Mouse (Mus musculus): ENCODE results near the gene Ccdc162. TPM values are rescaled to one million over a fixed set of nuclear protein-coding genes. Genes with fewer than 3 reads are reported as not detected.

The Ccdc162 gene
- polyA plus RNA-seq, 1 experiment from 2014 or later = 0.70 TPM

DNA sequence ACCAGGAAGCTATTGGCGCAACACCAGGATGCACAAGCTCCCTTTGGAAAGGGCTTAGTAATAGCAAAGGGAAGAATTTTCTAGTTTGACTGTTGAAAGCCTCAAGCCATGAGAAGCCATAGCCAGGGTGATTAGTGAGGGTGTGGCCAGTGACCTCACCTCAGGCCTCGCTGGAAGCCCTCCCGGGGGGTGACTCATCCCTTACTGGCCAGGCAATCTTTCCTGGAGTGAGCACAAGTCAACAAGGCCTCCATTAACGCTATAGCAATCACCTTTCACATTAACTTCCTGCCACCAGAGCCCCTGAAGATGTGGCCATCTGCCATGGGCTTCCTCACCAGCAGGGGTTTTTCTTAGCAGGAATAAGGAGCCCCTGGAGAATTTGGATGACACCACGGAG, 151.3 kb downstream of the Ccdc162 start:
- Histone ChIP-seq H3K4me2 (replicated peaks) (no peak overlapping the region), H3K36me3 (no peaks in the 10 kb centered on the region), H3K9me3 (0 out of 2 replicates have a peak, but pooled peaks cover 3% of the 10 kb centered on the region), H3K4me3 (replicated peaks) (no peak overlapping the region), H3K27me3 (no peaks in the 10 kb centered on the region), H3K4me1 (replicated peaks) (no peaks in the 10 kb centered on the region), H3K9ac (replicated peaks) (no peak overlapping the region), H3K27ac (no peak overlapping the region)
- ATAC-seq = no peak
- WGBS = 48% methylated on average over 5 of the region's 5 CpGs

DNA sequence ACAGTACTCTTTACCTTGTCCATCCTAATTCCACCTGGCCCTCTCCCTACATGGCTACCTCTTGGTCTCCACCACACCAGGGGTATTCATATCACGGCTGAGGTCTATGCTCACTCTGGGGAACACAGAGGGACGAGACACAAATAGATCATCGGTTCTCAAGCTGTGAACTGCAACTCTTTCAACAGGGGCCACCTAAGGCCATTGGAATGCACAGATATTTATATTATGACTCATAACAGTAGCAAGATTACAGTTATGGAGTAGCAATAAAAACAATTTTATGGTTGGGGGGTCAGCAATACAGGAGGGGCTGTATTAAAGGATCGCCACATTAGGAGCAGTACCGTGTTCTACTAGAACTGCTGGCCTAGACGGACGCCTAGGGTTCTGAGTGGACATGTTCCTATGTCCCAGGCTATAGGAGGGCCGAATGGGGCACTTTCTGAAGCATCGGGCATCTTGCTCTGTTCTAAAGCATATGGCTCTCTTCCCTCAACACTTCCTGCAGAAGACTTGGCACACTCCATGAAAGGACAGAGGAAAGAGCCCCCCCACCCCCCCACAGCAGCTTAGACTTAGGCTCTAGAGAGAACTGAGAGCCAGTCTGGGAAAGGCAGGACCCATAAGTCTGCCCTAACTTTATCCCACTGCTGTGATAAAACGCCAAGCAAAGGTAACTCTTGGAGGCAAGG, 154.6 kb downstream of the Ccdc162 start:
- 0 out of 2 replicates have a peak, but pooled peaks cover 4% of the 10 kb centered on the region for H3K9me3 ChIP-seq
- no peak overlapping the region for H3K4me3 ChIP-seq (replicated peaks)
- 94% methylated on average over 10 of the region's 10 CpGs for WGBS
- H3K36me3 ChIP-seq = no peaks in the 10 kb centered on the region
- H3K9ac ChIP-seq (replicated peaks) = no peak overlapping the region
- no peak overlapping the region for H3K27ac ChIP-seq
- no peaks in the 10 kb centered on the region for H3K4me1 ChIP-seq (replicated peaks)
- H3K27me3 ChIP-seq = no peaks in the 10 kb centered on the region
- no peak overlapping the region for H3K4me2 ChIP-seq (replicated peaks)
- no peak for ATAC-seq

DNA sequence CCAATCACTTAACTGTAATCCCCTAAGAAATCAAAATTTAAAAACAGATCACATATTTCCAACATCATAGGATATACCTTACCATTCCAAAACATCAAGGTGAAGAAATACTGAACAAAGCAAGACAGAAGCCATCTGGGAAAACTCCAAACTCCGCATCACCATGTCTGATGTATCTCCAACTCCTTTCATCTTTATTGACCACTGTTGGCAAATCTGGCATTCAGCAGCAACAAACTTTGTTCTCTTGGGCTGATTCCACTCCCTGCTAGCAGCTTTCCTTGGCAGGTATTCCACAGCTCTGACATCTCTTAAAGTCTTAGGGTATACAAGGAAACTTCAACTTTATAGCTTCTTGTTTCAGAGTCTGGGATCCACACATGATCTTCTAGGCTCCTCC, 158.0 kb downstream of the Ccdc162 start:
- Histone ChIP-seq H3K9ac (replicated peaks) (no peak overlapping the region), H3K4me1 (replicated peaks) (no peaks in the 10 kb centered on the region), H3K9me3 (0 out of 2 replicates have a peak, but pooled peaks cover 4% of the 10 kb centered on the region), H3K27me3 (no peaks in the 10 kb centered on the region), H3K4me3 (replicated peaks) (no peak overlapping the region), H3K27ac (no peak overlapping the region), H3K4me2 (replicated peaks) (no peak overlapping the region), H3K36me3 (no peaks in the 10 kb centered on the region)
- ATAC-seq = no peak
- WGBS = 87% methylated on average over 1 of the region's 1 CpGs

DNA sequence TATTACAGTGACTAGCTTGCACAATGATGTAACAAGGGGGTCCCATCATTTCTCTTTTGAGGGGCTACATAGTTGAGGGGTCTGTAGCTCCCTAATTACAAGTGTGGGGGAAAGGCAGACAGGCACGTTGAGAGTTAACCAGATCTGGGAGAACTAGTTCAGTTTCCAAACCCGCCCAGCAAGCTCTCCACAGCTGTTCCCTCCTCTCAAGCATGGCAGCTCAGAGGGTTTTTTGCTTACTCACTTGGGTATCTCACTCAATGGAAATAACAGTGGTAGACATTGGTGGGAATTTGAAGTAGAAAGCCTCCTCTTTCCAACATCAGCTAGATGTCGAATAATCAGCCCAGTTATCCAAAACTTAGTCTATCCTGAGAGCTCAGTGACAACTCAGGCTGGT, 161.4 kb downstream of the Ccdc162 start:
- ATAC-seq = no peak
- Histone ChIP-seq H3K4me1 (replicated peaks) (peaks cover 10% of the 10 kb centered on the region), H3K27me3 (0 out of 2 replicates have a peak, but pooled peaks cover 4% of the 10 kb centered on the region), H3K4me3 (replicated peaks) (no peak overlapping the region), H3K9ac (replicated peaks) (no peak overlapping the region), H3K9me3 (0 out of 2 replicates have a peak, but pooled peaks cover under 1% of the 10 kb centered on the region), H3K27ac (no peak overlapping the region), H3K4me2 (replicated peaks) (no peak overlapping the region), H3K36me3 (no peaks in the 10 kb centered on the region)
- WGBS = 84% methylated on average over 3 of the region's 3 CpGs

DNA sequence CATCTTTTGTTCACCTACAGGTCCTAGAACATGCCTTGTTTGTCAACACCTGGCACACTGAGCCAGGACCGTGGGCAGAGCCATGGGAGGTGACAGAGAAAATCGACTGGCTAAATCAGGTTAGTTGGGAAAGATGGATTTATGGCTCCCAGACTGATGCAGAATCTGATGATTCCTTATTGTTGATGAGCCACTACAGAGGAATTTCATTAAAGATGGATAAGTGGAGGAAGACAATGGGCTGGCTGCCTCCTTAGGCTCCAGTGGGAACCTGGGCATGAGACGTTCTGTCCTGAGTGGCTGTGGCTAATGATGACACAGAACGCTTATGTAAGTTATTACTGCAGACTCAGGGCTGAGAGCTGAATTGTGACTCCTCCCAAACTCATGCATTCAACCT, 162.7 kb downstream of the Ccdc162 start:
- no peak overlapping the region for H3K27ac ChIP-seq
- WGBS = 76% methylated on average over 4 of the region's 4 CpGs
- H3K4me3 ChIP-seq (replicated peaks) = no peak overlapping the region
- no peak overlapping the region for H3K4me2 ChIP-seq (replicated peaks)
- H3K9ac ChIP-seq (replicated peaks) = no peak overlapping the region
- no peak for ATAC-seq
- H3K27me3 ChIP-seq = 0 out of 2 replicates have a peak, but pooled peaks cover 4% of the 10 kb centered on the region
- no peaks in the 10 kb centered on the region for H3K36me3 ChIP-seq
- H3K4me1 ChIP-seq (replicated peaks) = peaks cover 10% of the 10 kb centered on the region
- H3K9me3 ChIP-seq = peaks cover 6% of the 10 kb centered on the region

DNA sequence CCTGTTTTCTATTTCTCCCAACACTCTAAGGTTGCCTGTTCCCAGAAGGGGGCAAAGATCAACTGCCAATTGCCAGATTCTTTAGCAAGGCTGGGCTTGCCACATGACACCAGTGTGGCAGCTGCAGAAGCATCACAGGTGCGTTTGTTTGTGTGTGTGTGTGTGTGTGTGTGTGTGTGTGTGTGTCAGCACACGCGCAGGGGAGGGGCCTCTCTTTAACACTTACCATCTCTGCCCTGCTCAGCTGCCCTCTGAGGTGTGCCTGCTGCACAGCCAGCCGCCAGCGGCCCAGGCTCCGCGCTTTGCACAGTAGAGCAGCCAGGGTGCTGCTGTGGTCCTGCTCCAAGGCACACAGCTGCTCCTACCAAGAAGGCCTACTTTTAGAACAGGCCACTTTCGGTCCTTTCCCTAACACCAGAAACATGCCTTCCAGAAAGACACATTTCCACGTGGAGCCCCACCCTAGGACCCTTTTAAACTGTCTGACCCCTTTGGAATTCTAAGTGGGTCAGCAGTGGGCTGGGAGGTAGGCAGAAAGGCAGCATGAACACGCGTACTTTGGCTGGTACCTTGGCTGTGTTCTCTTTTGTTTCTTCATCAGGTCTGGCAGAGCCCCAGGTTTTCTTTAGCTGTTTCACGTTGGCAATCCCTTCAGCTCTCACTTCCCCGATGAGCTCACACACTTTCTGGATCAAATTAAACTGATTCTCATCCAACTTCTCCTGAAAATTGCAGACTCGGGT, 163.4 kb downstream of the Ccdc162 start:
- Histone ChIP-seq H3K9me3 (peaks cover 6% of the 10 kb centered on the region), H3K9ac (replicated peaks) (no peak overlapping the region), H3K36me3 (no peaks in the 10 kb centered on the region), H3K4me1 (replicated peaks) (peaks cover 10% of the 10 kb centered on the region), H3K27me3 (0 out of 2 replicates have a peak, but pooled peaks cover 4% of the 10 kb centered on the region), H3K4me3 (replicated peaks) (no peak overlapping the region), H3K4me2 (replicated peaks) (no peak overlapping the region), H3K27ac (no peak overlapping the region; the same call in 1 of the 2 replicates)
- WGBS = 43% methylated on average over 14 of the region's 14 CpGs
- peak; percentile 43; the same call in 1 of the 2 replicates for ATAC-seq

DNA sequence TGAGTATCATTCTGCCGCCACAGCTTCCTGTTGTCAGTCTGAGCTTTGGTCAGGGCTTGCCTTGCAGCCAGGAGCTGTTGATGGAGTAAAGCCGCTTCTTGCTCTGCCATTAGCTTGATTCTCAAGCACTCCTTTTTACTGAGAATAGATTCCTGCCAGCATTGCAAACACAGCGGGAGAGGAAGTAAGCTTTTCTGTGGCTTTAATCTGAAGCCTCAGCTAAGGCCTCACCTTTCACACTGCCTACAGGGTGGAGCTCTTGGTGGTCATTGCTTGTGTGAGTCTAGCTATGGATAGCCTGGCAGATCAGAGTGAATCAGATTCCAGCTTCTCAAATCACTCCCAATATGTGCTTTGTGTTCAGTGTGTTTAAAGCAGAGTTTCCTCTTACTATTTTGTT, 164.1 kb downstream of the Ccdc162 start:
- 0 out of 2 replicates have a peak, but pooled peaks cover 4% of the 10 kb centered on the region for H3K27me3 ChIP-seq

DNA sequence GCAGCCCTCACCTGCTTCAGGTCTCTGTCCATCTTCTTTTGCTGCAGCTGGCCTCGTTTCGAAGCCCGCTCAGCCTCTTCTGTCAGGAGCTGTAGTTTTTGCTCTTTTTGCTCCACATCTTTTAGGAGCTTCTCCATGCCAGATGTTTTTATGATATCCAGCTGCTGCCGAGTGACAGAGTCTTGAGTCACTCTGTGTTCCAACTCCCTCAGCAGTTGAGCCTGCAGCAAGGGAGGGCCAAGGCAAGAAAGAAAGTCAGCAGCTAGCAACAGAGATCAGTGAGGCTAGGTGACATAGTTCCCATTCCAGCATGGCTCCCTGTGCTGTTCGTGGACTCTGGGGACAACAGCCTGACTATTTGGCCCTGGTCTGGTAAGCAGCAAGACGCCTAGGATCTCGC, 165.7 kb downstream of the Ccdc162 start:
- Histone ChIP-seq H3K27me3 (0 out of 2 replicates have a peak, but pooled peaks cover 4% of the 10 kb centered on the region), H3K4me3 (replicated peaks) (no peak overlapping the region), H3K4me1 (replicated peaks) (peaks cover 10% of the 10 kb centered on the region), H3K9me3 (peaks cover 6% of the 10 kb centered on the region), H3K27ac (no peak overlapping the region), H3K4me2 (replicated peaks) (no peak overlapping the region), H3K9ac (replicated peaks) (no peak overlapping the region), H3K36me3 (no peaks in the 10 kb centered on the region)
- no peak for ATAC-seq
- 86% methylated on average over 7 of the region's 7 CpGs for WGBS

More for the DNA sequence above, 164.1 kb downstream of the Ccdc162 start:
- H3K9ac ChIP-seq (replicated peaks) = no peak overlapping the region
- no peak overlapping the region for H3K4me2 ChIP-seq (replicated peaks)
- no peaks in the 10 kb centered on the region for H3K36me3 ChIP-seq
- ATAC-seq = no peak
- H3K27ac ChIP-seq = no peak overlapping the region
- peaks cover 10% of the 10 kb centered on the region for H3K4me1 ChIP-seq (replicated peaks)
- H3K4me3 ChIP-seq (replicated peaks) = no peak overlapping the region
- WGBS = 17% methylated on average over 3 of the region's 3 CpGs
- H3K9me3 ChIP-seq = peaks cover 6% of the 10 kb centered on the region

DNA sequence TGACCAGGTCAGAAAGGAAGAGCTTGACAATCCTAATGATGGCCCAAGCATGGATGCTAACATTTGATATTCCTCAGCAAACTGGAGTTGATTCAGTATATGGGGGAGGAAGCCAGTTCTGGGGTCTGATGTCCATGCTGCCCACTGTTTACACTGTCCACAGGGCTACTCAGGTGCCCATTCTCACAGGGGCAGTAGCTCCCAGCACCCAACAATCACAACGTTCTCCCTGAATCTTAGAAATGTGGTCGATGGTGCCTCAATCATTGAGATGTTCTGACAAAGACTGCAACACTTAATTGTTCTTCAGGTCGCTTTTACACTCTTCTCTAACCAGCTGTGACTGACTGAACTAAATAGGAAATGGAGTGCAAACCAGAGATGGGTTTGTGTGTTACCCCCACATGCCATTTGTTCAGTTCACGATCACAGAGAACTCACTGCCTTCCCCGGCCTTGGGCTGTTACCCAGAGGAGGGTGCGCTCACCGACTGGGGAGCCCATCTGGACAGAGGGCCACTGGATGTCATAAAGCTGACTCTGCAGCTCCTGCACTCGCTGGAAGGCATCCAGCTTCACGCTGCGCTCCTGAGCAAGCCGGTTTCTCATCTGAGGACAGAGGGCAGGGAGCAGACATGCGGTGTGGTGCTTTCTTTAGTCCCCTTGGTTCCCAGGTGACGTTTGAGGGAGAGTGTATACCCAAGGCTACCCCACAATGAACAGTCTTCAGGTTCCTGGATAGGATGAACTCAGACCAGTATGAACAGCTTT, 169.9 kb downstream of the Ccdc162 start:
- Histone ChIP-seq H3K4me1 (replicated peaks) (peaks cover 15% of the 10 kb centered on the region), H3K4me3 (replicated peaks) (no peak overlapping the region), H3K27ac (no peak overlapping the region), H3K4me2 (replicated peaks) (no peak overlapping the region), H3K27me3 (peaks cover 11% of the 10 kb centered on the region; the same call in 1 of the 2 replicates), H3K36me3 (no peaks in the 10 kb centered on the region), H3K9me3 (peaks cover 6% of the 10 kb centered on the region), H3K9ac (replicated peaks) (no peak overlapping the region)
- ATAC-seq = no peak
- 76% methylated on average over 13 of the region's 13 CpGs for whole genome bisulfite sequencing

DNA sequence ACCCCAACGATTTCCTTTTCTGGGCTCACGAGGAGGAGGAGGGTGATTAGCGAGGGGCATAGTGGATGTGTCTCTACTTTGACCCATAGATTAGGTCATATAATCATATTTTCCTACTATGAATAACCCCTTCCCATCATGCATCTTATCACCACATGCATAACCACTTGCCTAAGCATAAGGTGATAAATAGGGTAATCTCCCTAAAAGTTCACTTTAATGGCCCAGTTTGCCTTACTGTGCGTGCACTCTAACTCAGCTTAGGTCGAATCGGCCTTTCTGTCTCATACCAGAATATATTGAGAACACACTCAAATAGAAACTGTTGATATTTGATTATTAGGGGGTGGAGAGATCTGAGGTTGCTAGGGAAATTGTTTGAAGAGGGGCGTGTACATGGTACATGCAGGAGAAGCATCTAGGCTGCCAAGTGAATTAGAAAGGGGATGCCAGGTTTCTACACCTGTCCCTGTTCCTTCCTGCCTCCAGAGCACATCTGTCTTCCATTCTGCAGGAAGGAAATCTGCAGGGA, 171.1 kb downstream of the Ccdc162 start:
- Histone ChIP-seq H3K4me1 (replicated peaks) (peaks cover 15% of the 10 kb centered on the region), H3K4me2 (replicated peaks) (no peak overlapping the region), H3K4me3 (replicated peaks) (no peak overlapping the region), H3K9ac (replicated peaks) (no peak overlapping the region), H3K27me3 (peaks cover 17% of the 10 kb centered on the region), H3K36me3 (no peaks in the 10 kb centered on the region), H3K9me3 (peaks cover 6% of the 10 kb centered on the region), H3K27ac (no peak overlapping the region)
- ATAC-seq = no peak
- WGBS = 55% methylated on average over 7 of the region's 7 CpGs

DNA sequence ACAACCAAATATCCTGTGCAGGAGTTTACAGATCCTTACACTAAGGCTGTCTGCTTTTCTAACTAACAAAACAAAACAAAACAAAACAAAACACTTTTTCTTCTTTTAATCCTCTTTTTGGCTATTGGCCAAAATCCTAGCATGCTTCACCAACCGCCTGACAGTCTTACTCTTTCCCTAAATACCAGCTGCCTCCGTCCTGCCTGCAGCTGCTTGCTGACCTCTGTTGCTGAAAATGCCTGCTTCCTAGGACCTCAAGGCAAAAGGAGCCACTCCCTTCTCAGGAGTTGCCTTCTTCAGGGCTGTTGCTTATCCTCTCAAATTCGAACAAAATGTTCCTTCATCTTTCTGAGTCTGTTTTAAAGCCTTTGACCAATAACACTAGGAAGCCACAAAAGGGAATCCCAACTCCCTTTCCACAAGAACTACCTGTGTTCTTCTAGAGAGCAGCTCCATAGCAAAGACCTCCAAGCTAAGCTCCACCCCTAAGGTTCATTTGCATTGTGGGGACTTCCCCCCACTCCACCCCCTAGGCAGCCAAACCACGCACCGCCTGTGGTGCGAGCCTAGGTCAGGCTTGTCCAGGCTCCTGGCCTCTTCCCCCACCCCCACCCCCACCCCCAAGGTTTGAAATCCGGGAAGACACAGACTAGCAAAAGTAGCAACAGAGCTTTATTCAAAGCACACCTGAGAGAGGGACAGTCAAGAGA, 171.8 kb downstream of the Ccdc162 start:
- H3K27me3 ChIP-seq = peaks cover 21% of the 10 kb centered on the region
- no peak overlapping the region for H3K4me3 ChIP-seq (replicated peaks)
- ATAC-seq = peak; percentile 58

More for the DNA sequence above, 171.8 kb downstream of the Ccdc162 start:
- Histone ChIP-seq H3K9me3 (peaks cover 6% of the 10 kb centered on the region), H3K9ac (replicated peaks) (no peak overlapping the region), H3K4me2 (replicated peaks) (no peak overlapping the region), H3K4me1 (replicated peaks) (peaks cover 15% of the 10 kb centered on the region), H3K36me3 (no peaks in the 10 kb centered on the region), H3K27ac (no peak overlapping the region)
- WGBS = under 1% methylated on average over 7 of the region's 7 CpGs

Data from midbrain, embryonic 13.5 days (tissue).